Mouse (Mus musculus): Measurements from ENCODE around the gene H2afy.
"Not testable (repeated sequence)": the region's sequence is repeated elsewhere in the genome, so short reads cannot be mapped to it uniquely, and the experiment has no call there.

The H2afy gene

GRCm38 (mm10) chr13:56075930-56076329 is 60.2 kb downstream of the H2afy start:
- in situ Hi-C loops (cut with MboI, MseI), result no loop called here

DNA sequence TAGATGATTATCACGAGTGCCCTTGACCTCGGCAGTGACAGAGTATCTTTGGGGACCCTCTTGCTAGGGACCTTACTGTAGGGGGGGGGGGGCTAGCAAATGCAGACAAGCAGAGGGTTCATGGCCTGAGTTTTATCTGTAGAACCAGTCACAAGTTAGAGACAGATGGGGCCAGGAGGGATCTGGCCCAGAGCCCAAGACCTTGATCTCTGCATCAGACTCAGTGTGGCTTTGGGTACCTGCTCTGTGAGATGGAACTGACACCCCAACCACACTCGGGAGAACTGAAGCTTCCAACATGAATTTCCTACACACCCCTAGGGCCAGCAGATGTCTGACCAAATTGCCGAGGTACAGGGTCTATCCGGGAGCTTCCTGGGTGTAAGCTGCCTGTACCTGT is 63.0 kb downstream of the H2afy start:
- in situ Hi-C loops (cut with MboI, MseI), result no loop called here

GRCm38 (mm10) chr13:56072268-56072607 is 63.9 kb downstream of the H2afy start:
- in situ Hi-C loops (cut with MboI, MseI), result no loop called here

- in situ Hi-C loops (cut with MboI, MseI), result no loop called here
Observed at GRCm38 (mm10) chr13:56071586-56072267, 64.4 kb downstream of the H2afy start.

- in situ Hi-C loops (cut with MboI, MseI), result no loop called here
Observed at GRCm38 (mm10) chr13:56069643-56070042, 66.5 kb downstream of the H2afy start.

- in situ Hi-C loops (cut with MboI, MseI), result no loop called here
Observed at GRCm38 (mm10) chr13:56068517-56068916, 67.6 kb downstream of the H2afy start.

DNA sequence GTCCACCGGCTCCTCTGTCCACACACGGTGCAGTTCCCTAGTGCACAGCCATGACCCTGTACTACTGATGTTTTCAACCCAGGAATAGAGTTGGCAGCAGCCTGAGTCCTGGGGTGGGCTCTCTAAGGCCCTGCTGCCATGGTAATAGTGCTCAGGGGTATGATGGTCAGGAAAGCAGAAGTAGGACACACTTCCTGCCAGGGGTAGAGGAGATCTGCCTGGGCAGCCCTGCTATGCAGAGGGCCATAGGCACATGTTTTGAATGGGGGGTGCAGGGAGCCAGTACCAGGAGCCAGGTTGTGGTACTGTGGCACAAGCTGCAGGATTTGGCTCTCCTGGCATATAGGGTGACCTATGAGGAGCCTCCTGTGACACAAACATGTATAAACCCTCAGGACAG is 69.3 kb downstream of the H2afy start:
- in situ Hi-C loops (cut with MboI, MseI), result no loop called here

DNA sequence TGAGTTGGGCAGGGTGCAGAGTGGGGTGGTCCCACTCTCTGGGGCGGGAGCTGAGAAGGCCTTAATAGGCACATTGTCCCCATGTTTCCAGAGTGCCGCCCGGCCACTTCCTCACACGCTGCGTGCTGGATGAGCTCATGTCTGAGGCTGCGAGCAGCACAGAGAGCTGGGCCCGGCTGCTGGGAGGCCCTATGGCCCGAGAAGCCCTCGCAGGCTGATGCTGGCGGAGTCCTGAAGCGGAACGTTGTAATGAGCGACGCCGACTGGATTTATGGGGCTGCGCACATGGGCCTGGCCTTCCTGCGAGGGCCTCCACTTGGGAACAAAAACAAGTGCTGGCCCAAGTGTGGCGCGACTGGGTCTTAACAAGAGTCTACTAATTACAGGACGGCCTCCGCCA is 70.0 kb downstream of the H2afy start:
- in situ Hi-C loops (cut with MboI, MseI), result no loop called here

DNA sequence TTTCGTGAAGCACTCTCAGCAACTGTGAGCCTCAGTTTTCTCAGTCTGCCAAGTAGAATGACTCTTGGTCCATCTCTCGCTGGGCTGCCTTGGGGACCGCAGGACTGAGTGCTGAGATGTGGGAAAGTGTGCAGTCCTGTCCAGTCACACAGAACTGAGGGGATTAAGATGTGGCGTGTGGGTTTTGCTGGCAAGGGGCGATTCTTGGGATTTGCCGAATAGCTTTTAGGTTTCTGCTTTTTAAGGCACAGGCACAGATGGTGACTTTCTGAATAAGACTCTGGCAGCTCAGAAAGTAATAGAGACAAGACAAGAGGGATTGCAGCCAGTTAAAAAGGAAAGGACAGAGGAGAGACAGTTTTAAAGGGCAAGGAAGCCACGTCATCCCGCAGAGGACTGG is 78.4 kb downstream of the H2afy start:
- in situ Hi-C loops (cut with MboI, MseI), result no loop called here

DNA sequence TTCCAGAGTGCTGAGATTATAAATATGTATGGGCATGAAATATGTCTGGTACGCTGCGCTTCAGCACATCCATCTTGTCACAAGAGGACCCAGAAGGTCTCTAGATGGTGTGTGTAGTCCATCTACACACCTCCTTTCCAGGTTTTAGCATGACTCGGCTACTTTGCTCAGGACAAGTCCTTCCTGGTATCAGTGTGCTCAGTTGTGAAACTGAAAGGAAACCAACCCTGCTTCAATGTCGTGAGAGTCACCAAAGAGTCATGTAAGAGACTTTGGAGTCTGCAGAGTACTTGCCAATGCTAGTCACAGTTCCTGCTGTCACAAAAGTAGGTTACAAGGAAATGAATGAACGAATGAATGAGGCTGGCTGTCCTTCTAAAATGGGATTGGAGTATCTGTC is 80.4 kb downstream of the H2afy start:
- in situ Hi-C loops (cut with MboI, MseI), result no loop called here

GRCm38 (mm10) chr13:56054089-56054488 is 82.1 kb downstream of the H2afy start:
- in situ Hi-C loops (cut with MboI, MseI), result no loop called here

GRCm38 (mm10) chr13:56052781-56053180 is 83.4 kb downstream of the H2afy start:
- in situ Hi-C loops (cut with MboI, MseI), result no loop called here

DNA sequence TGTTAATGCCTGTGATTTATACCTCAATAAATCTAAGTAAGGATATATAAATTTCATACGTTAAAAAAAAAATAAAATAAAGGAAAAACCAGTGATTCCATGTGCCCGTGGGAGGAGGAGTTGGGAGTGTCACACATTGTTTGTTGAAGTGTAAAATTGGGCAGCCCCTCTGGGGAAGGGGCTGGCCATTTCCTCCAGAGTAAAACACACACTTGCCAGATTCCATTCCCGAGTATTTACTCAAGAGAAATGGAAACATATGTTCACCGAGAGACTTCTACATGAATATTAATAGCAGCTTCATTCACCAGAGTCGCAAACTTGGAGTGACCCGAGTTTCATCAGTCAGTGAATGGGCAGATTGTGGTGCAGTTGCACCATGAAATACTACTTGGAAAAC is 85.9 kb downstream of the H2afy start:
- in situ Hi-C loops (cut with MboI, MseI), result no loop called here

GRCm38 (mm10) chr13:56042221-56042620 is 93.9 kb downstream of the H2afy start:
- in situ Hi-C loops (cut with MboI, MseI), result no loop called here

DNA sequence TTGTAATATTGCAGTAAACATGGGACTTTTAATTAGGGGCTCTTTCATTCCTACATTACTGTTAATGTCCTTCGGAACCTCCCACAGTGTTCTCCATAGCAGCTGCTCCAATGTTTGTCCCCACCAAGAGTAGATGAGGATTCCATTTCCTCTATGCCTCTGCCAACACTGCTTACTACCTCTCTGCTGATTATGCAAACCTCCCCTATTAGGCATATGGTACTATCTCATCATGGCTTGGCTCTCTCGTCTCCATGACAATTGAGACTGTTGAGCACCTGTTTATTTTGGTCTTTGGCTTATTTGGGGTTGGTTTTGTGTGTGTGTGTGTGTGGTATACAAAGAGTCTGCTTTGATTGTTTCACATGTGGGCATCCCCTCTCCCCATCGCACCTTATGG is 95.5 kb downstream of the H2afy start:
- in situ Hi-C loops (cut with MboI, MseI), result no loop called here

DNA sequence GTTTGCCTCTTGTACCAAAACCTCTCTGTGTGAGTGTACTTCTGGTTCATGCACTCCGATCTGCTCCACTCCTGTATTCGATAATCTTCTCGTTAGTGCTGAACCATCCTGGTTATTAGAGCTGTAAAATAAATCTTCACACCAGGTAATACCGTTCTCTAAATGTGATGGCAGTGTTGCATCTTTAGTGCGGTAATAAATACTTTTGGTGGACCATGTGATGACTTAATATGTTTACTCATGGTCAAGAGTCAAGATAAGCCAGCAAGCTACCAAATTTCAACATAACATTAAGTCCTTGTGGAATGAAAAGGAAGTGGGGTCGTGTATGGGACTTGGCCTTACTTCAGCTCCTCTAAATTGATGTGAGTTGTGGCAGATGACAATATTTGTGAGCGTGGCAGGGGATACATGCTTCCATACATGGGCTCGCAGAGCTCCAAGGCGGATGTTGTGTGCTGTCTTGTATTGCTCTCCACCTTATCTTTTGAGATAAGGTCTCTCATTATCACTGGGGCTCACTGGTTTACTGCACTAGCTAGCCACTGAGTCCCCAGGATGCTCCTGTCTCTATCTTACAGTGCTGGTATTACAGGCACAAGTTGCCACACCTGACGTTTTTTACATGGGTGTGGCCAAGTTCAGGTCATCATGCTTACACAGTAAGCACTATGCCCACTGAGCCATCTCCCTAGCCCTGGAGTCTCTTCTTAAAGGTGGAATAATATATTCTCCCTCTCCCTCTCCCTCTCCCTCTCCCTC is 96.4 kb downstream of the H2afy start:
- in situ Hi-C loops (cut with MboI, MseI), result no loop called here

- in situ Hi-C loops (cut with MboI, MseI), result no loop called here
Observed at GRCm38 (mm10) chr13:56029006-56029405, 107.2 kb downstream of the H2afy start.

GRCm38 (mm10) chr13:56027996-56028395 is 108.2 kb downstream of the H2afy start:
- in situ Hi-C loops (cut with MboI, MseI), result not testable (repeated sequence)

DNA sequence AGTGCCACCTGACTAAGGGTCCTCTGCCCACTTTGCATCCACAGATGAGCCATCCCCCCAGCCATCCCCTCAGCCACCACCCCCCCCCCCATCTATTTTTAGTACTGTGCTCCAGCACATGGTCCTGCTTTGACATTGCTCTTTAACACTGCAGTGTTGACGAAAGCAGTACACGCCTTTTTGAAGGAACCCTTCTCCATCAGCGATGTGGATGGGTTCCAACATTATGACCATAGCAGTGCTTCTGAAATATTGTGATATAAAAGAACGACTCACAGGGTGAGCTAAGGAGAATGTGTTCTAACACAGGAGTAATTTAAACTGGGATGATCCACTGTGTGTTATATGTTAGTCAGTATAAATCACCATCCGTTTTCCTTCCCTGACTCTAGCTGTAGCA is 109.5 kb downstream of the H2afy start:
- in situ Hi-C loops (cut with MboI, MseI), result no loop called here

GRCm38 (mm10) chr13:56026026-56026425 is 110.1 kb downstream of the H2afy start:
- in situ Hi-C loops (cut with MboI, MseI), result no loop called here

GRCm38 (mm10) chr13:56025027-56025410 is 111.1 kb downstream of the H2afy start:
- in situ Hi-C loops (cut with MboI, MseI), result no loop called here

GRCm38 (mm10) chr13:56024410-56025026 is 111.6 kb downstream of the H2afy start:
- in situ Hi-C loops (cut with MboI, MseI), result no loop called here
